ENCODE assay signal across 24 mouse cellular contexts in genomic region chr19:53162927-53163326, GRCm38 (mm10). TPM values are rescaled to one million over a fixed set of nuclear protein-coding genes. Genes with fewer than 3 reads are reported as not detected.
DNase-seq lines count a peak whose midpoint lies in the region; ATAC-seq lines count a peak whose summit lies in the region.
"Had no signal": no experiment of that assay in that cellular context is flagged by ENCODE, and none has a peak within 500 bp of the region (broad histone marks: within the 10 kb centered on the region; RNA-seq: fewer than 3 reads in every experiment).

No protein-coding gene starts in this region.

- H3K27me3 ChIP-seq in splenic B cell, adult 2 months (ENCODE audit: control insufficient read depth, insufficient read depth, low read length, poor library complexity, severe bottlenecking), result no peaks in the 10 kb centered on the region
- H3K27me3 ChIP-seq: forebrain, embryonic 15.5 days; heart, embryonic 12.5 days; liver, embryonic 12.5 days; midbrain, embryonic 12.5 days; Patski had no signal

- peak; percentile 74 for ATAC-seq in CD4-positive, CD25-positive, alpha-beta regulatory T cell, adult 4 months
- no peak for ATAC-seq in cerebellum, adult (ENCODE audit: insufficient number of reproducible peaks, low FRiP score, low TSS enrichment)
- ATAC-seq: forebrain, embryonic 15.5 days; hindbrain, postnatal 0 days; liver, embryonic 12.5 days; Patski had no signal

- peak; percentile 39 for DNase-seq in lung, postnatal 25 days (ENCODE audit: low spot score)
- DNase-seq in lung, postnatal 10 days, result no peak
- peak; percentile 60 for DNase-seq in induced T-regulatory cell, adult 2 months (ENCODE audit: low read depth)
- DNase-seq in splenic B cell, adult 2 months (ENCODE audit: low read depth, low spot score), result peak; percentile 69
- no peak for DNase-seq in urinary bladder, adult 2 months (ENCODE audit: low spot score)
- DNase-seq: adrenal gland, postnatal 10 days; cerebellum, adult 11 months; cerebellum, postnatal 10 days; gastrocnemius, postnatal 36 days; heart, postnatal 14 days; kidney, adult 18-20 months; kidney, postnatal 10 days; lung, embryonic 14.5 days; right cerebral cortex, postnatal 25 days; thymus, postnatal 25 days had no signal

- H3K36me3 ChIP-seq in splenic B cell, adult 2 months (ENCODE audit: control insufficient read depth, insufficient read depth, low read length, poor library complexity, severe bottlenecking), result peaks cover 3% of the 10 kb centered on the region; the same call in 1 of the 2 replicates
- H3K36me3 ChIP-seq: forebrain, embryonic 15.5 days; limb, embryonic 10.5 days; liver, embryonic 12.5 days; midbrain, embryonic 12.5 days had no signal

RNA-seq across cellular contexts. Expression of gene Add3, which starts 22.7 kb away (rescaled TPM):
- polyA plus RNA-seq in CD4-positive, CD25-positive, alpha-beta regulatory T cell, adult 4 months (2017; shearing (Covaris generic)), result 100 to 1,000 TPM; 128 to 172 TPM
- 95.8 and 110 TPM in 2 replicates for polyA plus RNA-seq in urinary bladder, adult 2 months (2012; rRNA removed)

Comparison
In these comparisons a context has a peak if more than half of its experiments do, and no peak if none do; other contexts are left out.
1. DNase-seq: peak in lung, postnatal 25 days (single experiment), induced T-regulatory cell, adult 2 months (single experiment) and splenic B cell, adult 2 months (single experiment); none in lung, postnatal 10 days (single experiment) and urinary bladder, adult 2 months (single experiment).